Mouse (Mus musculus): ENCODE measurements around the gene Lima1. TPM values are rescaled to one million over a fixed set of nuclear protein-coding genes. Genes with fewer than 3 reads are reported as not detected.
"Not testable (repeated sequence)": the region's sequence is repeated elsewhere in the genome, so short reads cannot be mapped to it uniquely, and the experiment has no call there.

Lima1 gene
- total RNA-seq, 2 experiments from 2014 or later: 11.0 to 12.1 TPM

DNA sequence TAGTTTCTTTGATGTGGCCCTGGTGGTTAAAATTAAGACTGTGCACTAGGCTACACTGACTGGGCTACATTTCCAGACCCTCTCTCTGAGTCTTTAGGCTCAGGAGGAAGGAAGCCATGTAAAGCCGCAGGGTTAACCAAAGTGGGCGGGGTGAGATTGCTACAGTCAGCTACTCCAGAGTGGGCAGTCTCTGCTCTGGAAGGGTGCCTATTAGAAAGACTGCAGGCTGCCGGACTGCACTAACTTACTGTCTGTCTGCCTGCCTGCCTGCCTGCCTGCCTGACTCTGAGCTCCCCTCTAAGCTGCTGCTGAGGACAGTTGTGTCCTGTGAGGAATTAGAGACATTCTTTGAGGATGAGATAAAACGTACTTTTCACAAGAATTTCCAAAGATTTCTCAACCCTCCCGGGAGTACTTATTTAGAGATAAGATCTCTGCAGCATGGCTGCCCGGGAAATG lies 72.0 kb downstream of the Lima1 start:
- DNase-seq (ENCODE audit: low spot score in 2 of 2): no peak
- H3K27ac ChIP-seq: no peak overlapping the region
- no peak for TF ChIP-seq CTCF (conservative IDR thresholded peaks at IDR 0.05)
- no peak overlapping the region for H3K4me3 ChIP-seq

DNA sequence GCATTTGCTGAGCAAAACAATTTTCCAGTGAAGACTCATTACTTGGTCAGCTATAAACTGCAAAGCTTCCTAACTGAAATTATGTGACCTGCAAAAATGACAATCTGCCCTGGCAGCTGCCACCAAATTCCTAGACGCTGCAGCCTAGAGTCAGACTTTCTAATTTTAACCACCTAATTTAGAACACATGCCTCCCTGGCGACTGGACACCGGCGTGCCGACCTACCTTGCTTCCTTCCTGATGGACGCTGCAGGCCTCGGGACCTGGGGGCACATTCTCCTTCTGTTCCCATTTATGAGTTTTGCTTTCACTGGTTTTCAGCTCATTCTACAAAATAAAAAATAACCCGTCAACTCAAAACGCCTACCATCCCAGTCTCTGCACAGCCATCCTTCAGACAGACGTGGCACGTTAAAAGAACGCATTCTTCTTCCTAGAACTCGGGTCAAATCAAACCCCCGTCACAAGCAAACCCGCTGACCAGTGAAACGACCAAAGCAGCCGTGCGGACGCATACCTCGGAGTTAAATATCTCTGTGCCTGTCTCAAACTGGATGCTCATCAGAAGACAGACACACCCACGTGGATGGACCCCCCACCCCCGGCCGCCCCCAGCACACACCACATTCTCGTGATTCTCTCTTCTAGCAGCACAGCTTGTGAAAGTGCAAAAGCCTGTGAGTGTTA lies 73.2 kb downstream of the Lima1 start:
- Histone ChIP-seq H3K27ac (no peak overlapping the region), H3K4me3 (no peak overlapping the region)
- no peak for TF ChIP-seq CTCF (conservative IDR thresholded peaks at IDR 0.05)
- no peak for DNase-seq (ENCODE audit: low spot score in 2 of 2)

DNA sequence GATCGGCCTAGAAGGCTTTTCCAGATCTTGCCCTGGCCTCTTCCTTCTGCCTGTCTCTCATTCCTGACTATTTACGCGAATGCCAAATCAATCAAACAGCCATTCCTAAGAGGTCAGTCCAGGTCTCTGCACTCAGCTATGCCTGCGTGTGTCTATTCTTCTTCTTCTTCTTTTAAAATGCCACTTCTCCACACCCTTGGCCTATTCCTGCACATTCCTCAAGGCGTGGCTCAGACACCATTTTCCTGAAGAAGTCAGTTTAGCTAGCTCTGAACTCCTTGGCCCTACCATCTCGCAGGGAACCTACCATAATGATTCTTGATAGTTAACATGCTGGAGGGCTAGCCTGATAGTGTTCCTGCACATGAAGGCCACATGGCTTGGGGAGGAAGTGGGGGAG lies 75.5 kb downstream of the Lima1 start:
- TF ChIP-seq CTCF (conservative IDR thresholded peaks at IDR 0.05): no peak
- no peak overlapping the region for H3K27ac ChIP-seq
- H3K4me3 ChIP-seq: no peak overlapping the region
- no peak for DNase-seq (ENCODE audit: low spot score in 2 of 2)

DNA sequence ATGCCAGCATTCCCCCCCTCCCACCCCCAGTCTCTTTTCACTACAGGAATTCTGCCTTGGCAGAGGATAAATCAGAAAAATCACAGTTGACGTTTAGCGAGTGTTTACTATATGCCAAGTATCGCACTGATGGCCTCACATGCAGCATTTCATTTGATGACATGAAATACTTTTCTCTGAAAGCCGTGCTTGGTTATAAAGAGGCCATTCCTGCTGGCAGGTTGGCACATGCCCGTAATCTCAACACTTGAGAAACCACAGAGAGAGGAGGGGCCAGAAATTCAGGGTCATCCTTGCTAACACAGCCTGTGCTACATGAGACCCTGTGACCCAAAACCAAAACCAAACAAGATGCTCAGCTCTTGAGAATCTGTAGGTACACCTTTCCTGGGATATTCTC lies 77.4 kb downstream of the Lima1 start:
- TF ChIP-seq CTCF (conservative IDR thresholded peaks at IDR 0.05): no peak
- H3K4me3 ChIP-seq: no peak overlapping the region
- H3K27ac ChIP-seq: no peak overlapping the region
- DNase-seq (ENCODE audit: low spot score in 2 of 2): no peak

DNA sequence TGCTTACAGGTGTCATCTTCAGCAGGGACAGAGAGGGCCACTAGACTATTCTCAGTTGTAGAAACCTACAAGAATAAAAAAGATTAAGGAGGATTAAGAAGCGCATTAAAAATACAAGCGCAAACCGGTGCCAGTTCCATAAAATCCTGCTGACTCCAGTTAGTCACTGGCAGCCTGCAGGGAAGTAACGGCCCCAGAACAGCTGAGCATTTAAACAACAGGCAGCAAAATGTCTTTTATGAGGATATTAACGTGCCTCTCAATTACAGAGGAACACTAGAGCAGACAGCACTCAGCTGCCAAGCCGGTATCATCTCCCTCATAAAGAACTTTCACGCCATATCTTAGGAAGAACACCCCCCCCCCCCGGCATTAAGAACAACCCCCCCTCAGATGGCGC lies 78.5 kb downstream of the Lima1 start:
- TF ChIP-seq CTCF (conservative IDR thresholded peaks at IDR 0.05): no peak
- no peak for DNase-seq (ENCODE audit: low spot score in 2 of 2)
- H3K27ac ChIP-seq: 0 out of 2 replicates have a peak overlapping the region, but pooled peaks have one; percentile 28
- no peak overlapping the region for H3K4me3 ChIP-seq

DNA sequence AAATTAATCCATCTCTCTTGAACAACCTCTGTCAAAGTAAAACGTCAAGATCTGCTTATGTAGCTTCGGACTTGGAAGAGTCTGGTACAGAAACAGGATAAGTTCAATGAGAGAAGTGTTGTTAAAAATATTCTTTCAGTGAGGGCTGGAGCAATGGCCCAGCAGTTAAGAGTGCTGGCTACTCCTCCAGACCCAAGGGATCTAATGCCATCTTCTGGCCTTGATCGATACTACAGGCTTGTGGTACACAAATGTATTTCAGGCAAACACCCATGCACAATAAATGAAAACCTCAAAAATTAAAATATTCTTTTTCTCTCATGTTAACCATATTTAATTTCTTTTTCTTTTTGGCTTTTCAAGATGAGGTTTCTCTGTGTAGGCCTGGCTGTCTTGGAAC lies 79.2 kb downstream of the Lima1 start:
- no peak for DNase-seq (ENCODE audit: low spot score in 2 of 2)
- no peak overlapping the region for H3K4me3 ChIP-seq
- H3K27ac ChIP-seq: no peak overlapping the region
- peak; percentile 66 for TF ChIP-seq CTCF (conservative IDR thresholded peaks at IDR 0.05)

DNA sequence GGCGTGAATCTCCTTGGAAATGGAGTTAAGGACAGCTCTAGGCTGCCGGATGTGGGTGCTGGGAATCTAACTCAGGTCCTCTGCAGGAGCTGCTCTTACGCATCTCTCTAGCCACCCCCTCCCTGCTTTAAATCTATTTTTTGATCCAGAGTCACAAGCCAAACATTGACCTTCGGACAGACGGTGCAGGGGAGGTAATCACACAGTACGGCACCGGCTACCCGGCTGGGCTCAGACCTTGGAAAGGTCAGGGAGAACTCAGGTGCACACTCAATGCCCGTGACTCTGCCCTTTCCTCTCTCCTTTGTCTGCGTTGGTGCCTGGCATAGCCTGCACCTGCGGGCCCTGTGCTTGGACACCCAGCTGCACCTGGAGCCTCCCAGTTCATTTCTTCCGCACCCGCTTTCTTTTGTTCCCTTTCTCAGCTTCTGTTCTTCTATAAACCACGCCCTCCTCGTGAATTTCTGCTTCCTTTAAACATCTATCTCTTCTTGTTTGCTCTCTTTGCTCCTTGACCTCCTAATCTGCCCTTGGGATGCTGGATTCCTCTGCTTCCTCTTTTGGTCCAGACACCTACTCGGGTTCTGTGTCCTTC lies 82.9 kb downstream of the Lima1 start:
- H3K27ac ChIP-seq: no peak overlapping the region
- H3K4me3 ChIP-seq: no peak overlapping the region
- TF ChIP-seq CTCF (conservative IDR thresholded peaks at IDR 0.05): no peak
- DNase-seq (ENCODE audit: low spot score in 2 of 2): no peak

DNA sequence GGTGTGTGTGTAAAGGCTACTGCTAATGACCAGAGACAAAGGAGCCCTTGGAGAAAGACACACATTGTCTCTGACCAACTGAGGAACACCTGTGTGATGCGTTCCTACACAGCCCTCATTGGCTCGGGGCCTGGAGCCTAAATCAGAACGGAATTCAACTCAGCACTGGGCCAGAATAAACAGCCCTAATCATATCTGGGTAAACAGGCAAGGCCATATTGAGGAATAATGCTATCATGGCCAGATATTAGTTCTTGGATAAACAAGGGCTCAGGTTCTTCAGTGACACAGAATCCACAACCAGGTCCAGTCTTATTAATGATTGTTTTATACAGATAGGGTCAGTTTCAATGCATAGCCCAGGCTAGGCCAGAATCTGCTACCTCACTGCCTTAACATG lies 84.3 kb downstream of the Lima1 start:
- H3K4me3 ChIP-seq: no peak overlapping the region

DNA sequence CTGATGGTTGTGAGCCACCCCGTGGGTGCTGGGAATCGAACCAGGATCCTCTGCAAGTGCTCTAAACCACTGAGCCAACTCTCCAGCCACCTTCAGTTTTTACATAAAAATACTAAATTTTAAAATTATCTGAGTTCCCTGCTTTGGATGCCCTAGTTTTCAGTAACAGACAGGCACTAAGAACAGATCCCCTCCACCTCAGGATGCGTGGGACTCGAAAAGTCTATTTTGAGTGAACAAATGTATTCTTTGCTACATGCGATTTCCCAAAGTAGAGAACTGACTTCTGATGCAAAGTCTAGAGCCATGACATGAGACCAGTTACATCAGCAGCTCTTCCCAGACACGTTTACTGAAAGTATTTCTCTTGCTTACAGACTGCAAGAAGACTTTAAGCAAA lies 84.8 kb downstream of the Lima1 start:
- Histone ChIP-seq H3K27ac (no peak overlapping the region), H3K4me3 (no peak overlapping the region)
- DNase-seq (ENCODE audit: low spot score in 2 of 2): no peak

More for the DNA sequence above, 84.3 kb downstream of the Lima1 start:
- no peak overlapping the region for H3K27ac ChIP-seq
- no peak for DNase-seq (ENCODE audit: low spot score in 2 of 2)
- no peak for TF ChIP-seq CTCF (conservative IDR thresholded peaks at IDR 0.05)

DNA sequence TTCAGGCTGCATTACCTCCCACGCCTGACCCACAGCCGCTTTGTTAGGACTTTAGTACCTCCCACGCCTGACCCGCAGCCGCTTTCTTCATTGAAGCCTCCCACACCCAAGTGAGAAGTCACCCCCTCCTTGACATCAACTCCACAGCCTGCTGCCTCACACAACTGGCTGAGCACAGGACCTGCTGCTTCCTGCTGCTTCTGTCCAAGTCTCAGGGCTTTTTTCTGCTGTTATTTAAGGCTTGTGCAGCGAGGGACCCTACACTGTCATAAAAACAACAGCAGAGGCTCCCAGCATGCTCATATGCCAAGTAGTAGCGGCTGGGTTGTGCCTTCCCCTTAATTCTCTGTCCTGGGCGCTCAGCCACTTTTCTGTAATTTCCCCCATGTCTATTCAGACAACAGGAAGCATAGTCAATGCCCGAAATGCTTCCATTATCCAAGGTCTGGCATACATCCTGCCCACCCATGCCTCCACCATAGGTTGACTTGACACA lies 87.6 kb downstream of the Lima1 start:
- TF ChIP-seq CTCF (conservative IDR thresholded peaks at IDR 0.05): no peak
- no peak for DNase-seq (ENCODE audit: low spot score in 2 of 2)

More for the DNA sequence above, 84.8 kb downstream of the Lima1 start:
- TF ChIP-seq CTCF (conservative IDR thresholded peaks at IDR 0.05): no peak

DNA sequence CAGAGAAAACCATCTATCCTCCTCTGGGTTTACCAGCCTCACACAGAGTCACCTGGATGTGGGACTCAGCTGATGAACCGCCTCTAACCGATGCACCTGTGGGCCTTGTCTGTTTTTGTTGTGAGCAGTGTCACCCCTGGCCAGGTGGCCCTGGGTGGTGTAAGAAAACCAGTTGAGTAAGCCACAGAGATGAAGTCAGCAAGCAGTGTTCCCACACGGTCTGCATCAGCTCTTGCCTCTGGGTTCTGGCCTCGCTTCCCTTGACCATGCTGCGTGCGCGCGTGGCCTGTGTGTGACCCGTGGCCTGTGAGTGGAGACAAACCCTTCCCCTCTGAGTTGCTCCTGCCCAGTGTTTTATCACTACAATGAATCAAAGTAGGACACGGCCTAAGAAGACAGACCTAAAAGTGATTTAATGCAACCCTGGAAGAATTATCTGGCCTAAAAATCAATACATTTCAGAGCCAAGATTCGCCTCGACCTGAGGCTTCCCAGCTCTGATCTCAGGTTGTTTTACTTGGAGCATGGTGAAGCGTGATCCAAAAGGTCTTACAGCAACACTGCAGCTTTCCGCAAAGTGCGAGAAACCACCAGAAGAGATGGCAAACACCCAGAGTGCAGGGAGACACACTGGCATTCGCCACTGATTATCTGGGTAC lies 96.5 kb downstream of the Lima1 start:
- DNase-seq (ENCODE audit: low spot score in 2 of 2): no peak
- Histone ChIP-seq H3K4me3 (no peak overlapping the region), H3K27ac (no peak overlapping the region)
- no peak for TF ChIP-seq CTCF (conservative IDR thresholded peaks at IDR 0.05)

More for the DNA sequence above, 87.6 kb downstream of the Lima1 start:
- Histone ChIP-seq H3K27ac (no peak overlapping the region), H3K4me3 (no peak overlapping the region)

DNA sequence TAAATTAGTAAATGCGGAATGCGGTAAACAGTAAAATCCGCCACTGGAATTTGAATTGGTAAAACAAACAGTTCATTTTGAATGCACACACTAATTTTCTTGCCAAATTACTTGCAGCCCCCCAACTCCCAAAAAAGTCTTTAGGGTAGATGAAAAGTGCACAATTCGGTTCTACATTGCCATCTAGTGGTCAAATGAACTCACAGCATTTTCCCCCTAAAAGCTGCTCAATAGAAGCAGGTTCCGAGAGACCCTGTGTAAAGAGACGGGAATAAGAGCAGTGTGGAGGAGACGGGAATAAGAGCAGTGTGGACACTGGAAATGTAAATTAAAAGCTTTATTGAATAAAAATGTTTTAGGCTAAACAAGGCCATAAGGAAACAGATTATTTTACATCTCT lies 97.1 kb downstream of the Lima1 start:
- peak in 1 of 2 experiments; percentile 21 for DNase-seq (ENCODE audit: low spot score in 2 of 2)
- Histone ChIP-seq H3K27ac (no peak overlapping the region), H3K4me3 (no peak overlapping the region)
- TF ChIP-seq CTCF (conservative IDR thresholded peaks at IDR 0.05): peak; percentile 94

DNA sequence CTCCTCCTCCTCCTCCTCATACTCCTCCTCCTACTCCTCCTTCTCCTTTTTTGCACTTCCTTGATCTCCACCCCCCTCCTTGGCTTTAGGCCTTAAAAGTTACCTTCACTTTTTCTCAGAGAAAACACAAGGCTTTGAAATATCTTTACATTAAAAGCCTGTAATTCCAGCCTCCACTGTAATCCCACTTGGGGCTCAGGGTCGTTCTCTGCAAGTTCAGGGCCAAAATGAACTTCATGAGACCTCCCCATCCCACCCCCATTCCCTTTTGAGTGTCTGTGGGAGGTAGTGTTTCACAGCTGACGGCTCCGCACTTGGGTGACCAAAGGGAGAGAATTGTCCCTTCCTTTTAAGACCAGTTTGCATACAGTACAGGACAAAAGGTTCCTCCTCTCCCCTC lies 102.3 kb downstream of the Lima1 start:
- Histone ChIP-seq H3K4me3 (no peak overlapping the region), H3K27ac (no peak overlapping the region)
- DNase-seq (ENCODE audit: low spot score in 2 of 2): no peak
- no peak for TF ChIP-seq CTCF (conservative IDR thresholded peaks at IDR 0.05)

DNA sequence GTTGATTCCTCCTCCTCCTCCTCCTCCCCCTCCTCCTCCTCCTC lies 102.6 kb downstream of the Lima1 start, which contains the start of gene Cers5:
Gene Cers5 (minus strand): TSS at position 5 of the 44 bp plus-strand sequence.
- Histone ChIP-seq H3K27ac (peak within 1 kb of the TSS; percentile 93), H3K4me3 (peak within 1 kb of the TSS; percentile 92)
- not testable (repeated sequence) for DNase-seq (ENCODE audit: low spot score in 2 of 2)

Measured in layer of hippocampus, adult 2 months (tissue).